Mouse (Mus musculus) midbrain, embryonic 12.5 days (tissue): ENCODE measurements around the gene Klhl21. TPM values are rescaled to one million over a fixed set of nuclear protein-coding genes. Genes with fewer than 3 reads are reported as not detected.
A peak's percentile ranks its signal among the peaks of the same experiment; 100 is the strongest.

Source experiments
- ATAC-seq: fragments of 200-750 bp; cut with Nextera tagmentation; 2 replicates; pipeline ENCODE4 v1.8.0; 2017; ENCODE audit warnings: low read depth, moderate TSS enrichment, moderate library complexity; ENCODE audit not compliant: low FRiP score
- H3K27ac ChIP-seq: fragments of 300-500 bp; sonication (generic); replicated peaks from 2 replicates; pipeline ENCODE4 v1.5.1; 2016; ENCODE audit warnings: mild to moderate bottlenecking
- H3K27me3 ChIP-seq: fragments of 300-500 bp; sonication (generic); 2 replicates; pipeline ENCODE4 v1.6.1; 2016; ENCODE audit warnings: mild to moderate bottlenecking
- H3K36me3 ChIP-seq: fragments of 300-500 bp; sonication (generic); 2 replicates; pipeline ENCODE4 v1.6.1; 2016
- H3K4me1 ChIP-seq: fragments of 300-500 bp; sonication (generic); 2 replicates; pipeline ENCODE4 v1.6.1; 2016
- H3K4me2 ChIP-seq: fragments of 300-500 bp; sonication (generic); replicated peaks from 2 replicates; pipeline ENCODE4 v1.6.1; 2016; ENCODE audit warnings: mild to moderate bottlenecking, moderate library complexity
- H3K4me3 ChIP-seq: fragments of 300-500 bp; sonication (generic); 2 replicates; pipeline ENCODE4 v1.5.1; 2016; ENCODE audit warnings: mild to moderate bottlenecking
- H3K9ac ChIP-seq: fragments of 300-500 bp; sonication (generic); replicated peaks from 2 replicates; pipeline ENCODE4 v1.6.1; 2016; ENCODE audit warnings: mild to moderate bottlenecking, moderate library complexity
- H3K9me3 ChIP-seq: fragments of 300-500 bp; sonication (generic); 2 replicates; pipeline ENCODE4 v1.6.1; 2016; ENCODE audit warnings: mild to moderate bottlenecking
- WGBS: fragments of 180-500 bp; shearing (Covaris S2); methylation state at CpG from one replicate; pipeline ENCODE4 v1.1.7; 2016; 5-methylcytosine and 5-hydroxymethylcytosine counted together
- polyA plus RNA-seq: library from polyadenylated mRNA; unstranded; fragments of >200 nt; fragmentation: Nextera tagmentation; extraction: Ambion mirVana; gene quantifications from 2 replicates; pipeline ENCODE4 v1.2.1, GENCODE M21; 2016

Gene Klhl21
- polyA plus RNA-seq, 1 experiment from 2014 or later, result 5.4 TPM

- H3K4me1 ChIP-seq, result peaks cover 20% of the 10 kb centered on the region
- H3K4me2 ChIP-seq, result peak overlapping the region; percentile 87
- 7% methylated on average over 13 of the region's 13 CpGs for WGBS
- H3K36me3 ChIP-seq, result peaks cover 8% of the 10 kb centered on the region
- H3K4me3 ChIP-seq, result peak overlapping the region; percentile 100
- peak overlapping the region; percentile 68 for H3K9ac ChIP-seq
- ATAC-seq, result no peak
- H3K27me3 ChIP-seq, result peaks cover 8% of the 10 kb centered on the region; the same call in 1 of the 2 replicates
- H3K27ac ChIP-seq, result peak overlapping the region; percentile 75
- H3K9me3 ChIP-seq, result no peaks in the 10 kb centered on the region
Measured at GRCm38 (mm10) chr4:151996951-151997222, 11.7 kb upstream of the Klhl21 start.

- WGBS, result 73% methylated on average over 3 of the region's 3 CpGs
- peak overlapping the region; percentile 100; the same call in 1 of the 2 replicates for H3K4me3 ChIP-seq
- H3K9me3 ChIP-seq, result no peaks in the 10 kb centered on the region
- H3K27me3 ChIP-seq, result peaks cover 8% of the 10 kb centered on the region; the same call in 1 of the 2 replicates
- no peaks in the 10 kb centered on the region for H3K36me3 ChIP-seq
- ATAC-seq, result no peak
- H3K27ac ChIP-seq, result no peak overlapping the region
- peak overlapping the region; percentile 87; the same call in 1 of the 2 replicates for H3K4me2 ChIP-seq
- H3K4me1 ChIP-seq, result peaks cover 20% of the 10 kb centered on the region
- no peak overlapping the region for H3K9ac ChIP-seq
Measured at GRCm38 (mm10) chr4:151997701-151998100, 10.9 kb upstream of the Klhl21 start.

GRCm38 (mm10) chr4:151999481-151999880 lies 9.1 kb upstream of the Klhl21 start:
- no peak overlapping the region for H3K4me2 ChIP-seq
- H3K36me3 ChIP-seq, result no peaks in the 10 kb centered on the region
- H3K9ac ChIP-seq, result no peak overlapping the region
- no peak overlapping the region for H3K4me3 ChIP-seq
- no peaks in the 10 kb centered on the region for H3K9me3 ChIP-seq
- H3K27ac ChIP-seq, result no peak overlapping the region
- no peak for ATAC-seq
- 71% methylated on average over 3 of the region's 3 CpGs for WGBS
- H3K4me1 ChIP-seq, result peaks cover 6% of the 10 kb centered on the region; the same call in 1 of the 2 replicates
- peaks cover 8% of the 10 kb centered on the region; the same call in 1 of the 2 replicates for H3K27me3 ChIP-seq

- peaks cover 6% of the 10 kb centered on the region; the same call in 1 of the 2 replicates for H3K4me1 ChIP-seq
- H3K9ac ChIP-seq, result no peak overlapping the region
- no peak overlapping the region for H3K27ac ChIP-seq
- peaks cover 8% of the 10 kb centered on the region; the same call in 1 of the 2 replicates for H3K27me3 ChIP-seq
- H3K9me3 ChIP-seq, result no peaks in the 10 kb centered on the region
- WGBS, result 65% methylated on average over 4 of the region's 4 CpGs
- H3K4me3 ChIP-seq, result no peak overlapping the region
- H3K36me3 ChIP-seq, result no peaks in the 10 kb centered on the region
- ATAC-seq, result no peak
- no peak overlapping the region for H3K4me2 ChIP-seq
Measured at GRCm38 (mm10) chr4:152000906-152001305, 7.7 kb upstream of the Klhl21 start.

GRCm38 (mm10) chr4:152001335-152001734 lies 7.3 kb upstream of the Klhl21 start:
- peaks cover 10% of the 10 kb centered on the region for H3K27me3 ChIP-seq
- no peaks in the 10 kb centered on the region for H3K36me3 ChIP-seq
- peaks cover 6% of the 10 kb centered on the region; the same call in 1 of the 2 replicates for H3K4me1 ChIP-seq
- no peak overlapping the region for H3K9ac ChIP-seq
- no peak overlapping the region for H3K4me3 ChIP-seq
- no peak for ATAC-seq
- no peak overlapping the region for H3K4me2 ChIP-seq
- no peaks in the 10 kb centered on the region for H3K9me3 ChIP-seq
- H3K27ac ChIP-seq, result no peak overlapping the region
- WGBS, result 64% methylated on average over 4 of the region's 4 CpGs

- Histone ChIP-seq H3K27ac (no peak overlapping the region), H3K27me3 (peaks cover 17% of the 10 kb centered on the region), H3K9me3 (no peaks in the 10 kb centered on the region), H3K9ac (no peak overlapping the region), H3K4me3 (no peak overlapping the region), H3K4me2 (no peak overlapping the region), H3K4me1 (peaks cover 4% of the 10 kb centered on the region; the same call in 1 of the 2 replicates), H3K36me3 (no peaks in the 10 kb centered on the region)
- 93% methylated on average over 3 of the region's 3 CpGs for WGBS
- no peak for ATAC-seq
Measured at GRCm38 (mm10) chr4:152002063-152002462, 6.5 kb upstream of the Klhl21 start.

DNA sequence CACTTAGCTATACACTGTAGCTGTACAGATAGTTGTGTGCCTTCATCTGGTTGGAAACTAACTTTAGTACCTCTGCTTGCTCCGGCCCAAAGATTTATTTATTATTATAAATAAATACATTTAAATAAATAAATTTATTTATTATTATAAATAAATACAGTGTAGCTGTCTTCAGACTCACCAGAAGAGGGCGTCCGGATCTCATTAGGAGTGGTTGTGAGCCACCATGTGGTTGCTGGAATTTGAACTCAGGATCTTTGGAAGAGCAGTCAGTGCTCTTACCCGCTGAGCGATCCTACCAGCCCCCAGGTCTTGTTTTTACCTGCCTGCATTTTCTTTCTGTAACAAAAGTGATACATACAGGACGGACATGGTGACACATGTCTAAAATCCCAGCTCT lies 2.5 kb upstream of the Klhl21 start:
- H3K27me3 ChIP-seq, result peaks cover 48% of the 10 kb centered on the region
- no peak for ATAC-seq
- no peak overlapping the region for H3K4me3 ChIP-seq
- no peak overlapping the region for H3K4me2 ChIP-seq
- WGBS, result 74% methylated on average over 6 of the region's 6 CpGs
- no peaks in the 10 kb centered on the region for H3K36me3 ChIP-seq
- no peak overlapping the region for H3K27ac ChIP-seq
- no peak overlapping the region for H3K9ac ChIP-seq
- H3K4me1 ChIP-seq, result peaks cover 33% of the 10 kb centered on the region
- no peaks in the 10 kb centered on the region for H3K9me3 ChIP-seq

DNA sequence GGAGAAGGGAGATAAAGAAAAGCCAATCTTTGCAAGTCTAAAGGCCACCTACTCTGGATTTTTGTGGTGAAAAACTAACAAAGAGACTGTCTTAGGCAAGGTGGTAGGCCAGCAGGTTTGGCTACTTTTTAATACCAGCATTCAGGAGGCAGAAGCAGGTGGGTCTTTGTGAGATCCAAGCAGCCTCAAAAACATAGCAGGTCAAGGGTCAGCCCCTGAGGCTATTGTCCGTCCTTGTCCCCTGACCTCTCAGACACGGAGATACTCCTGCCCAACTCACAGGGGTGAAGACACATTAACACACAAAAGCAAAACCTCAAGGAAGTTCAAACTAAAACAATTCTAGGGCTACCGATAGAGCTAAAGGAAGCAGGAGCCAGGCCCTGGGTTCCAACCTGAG lies 1.8 kb upstream of the Klhl21 start:
- WGBS, result 18% methylated on average over 3 of the region's 3 CpGs

GRCm38 (mm10) chr4:152007481-152008147 lies 989 bp upstream of the Klhl21 start:
- no peak for ATAC-seq
- H3K4me1 ChIP-seq, result peaks cover 33% of the 10 kb centered on the region
- no peak overlapping the region for H3K27ac ChIP-seq
- peak overlapping the region; percentile 100 for H3K4me2 ChIP-seq
- 7% methylated on average over 8 of the region's 8 CpGs for WGBS
- peak overlapping the region; percentile 21; the same call in 1 of the 2 replicates for H3K9ac ChIP-seq
- no peaks in the 10 kb centered on the region for H3K36me3 ChIP-seq
- peaks cover 52% of the 10 kb centered on the region for H3K27me3 ChIP-seq
- no peaks in the 10 kb centered on the region for H3K9me3 ChIP-seq
- peak overlapping the region; percentile 69 for H3K4me3 ChIP-seq

More for the DNA sequence above, 1.8 kb upstream of the Klhl21 start:
- ATAC-seq, result no peak
- Histone ChIP-seq H3K9ac (no peak overlapping the region), H3K36me3 (no peaks in the 10 kb centered on the region), H3K4me3 (no peak overlapping the region), H3K27ac (no peak overlapping the region), H3K4me1 (peaks cover 33% of the 10 kb centered on the region), H3K9me3 (no peaks in the 10 kb centered on the region), H3K4me2 (no peak overlapping the region), H3K27me3 (peaks cover 52% of the 10 kb centered on the region)

DNA sequence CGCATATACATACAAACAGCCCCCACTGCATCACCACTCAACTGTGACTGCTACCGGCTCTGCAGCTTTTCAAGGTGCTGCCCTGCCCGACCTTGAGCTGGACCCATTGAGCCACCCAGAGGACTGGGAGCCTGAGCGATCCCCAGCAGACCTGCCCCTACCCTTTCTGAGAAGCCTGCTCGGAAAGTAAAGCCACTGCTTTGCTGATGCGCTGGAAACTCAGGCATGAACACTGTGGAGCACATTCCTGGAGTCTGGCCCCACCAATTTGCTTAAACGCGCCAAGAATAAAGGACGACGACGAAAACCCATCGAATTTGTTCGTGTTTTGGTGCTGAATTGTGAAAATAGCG lies 479 bp upstream of the Klhl21 start:
- Histone ChIP-seq H3K9me3 (no peaks in the 10 kb centered on the region), H3K9ac (peak overlapping the region; percentile 21), H3K27me3 (peaks cover 52% of the 10 kb centered on the region), H3K4me1 (peaks cover 33% of the 10 kb centered on the region), H3K4me3 (peak overlapping the region; percentile 69), H3K27ac (no peak overlapping the region), H3K4me2 (peak overlapping the region; percentile 100), H3K36me3 (no peaks in the 10 kb centered on the region)
- ATAC-seq, result 0 out of 2 replicates have a peak, but pooled peaks have one; percentile 16
- WGBS, result 1% methylated on average over 14 of the region's 14 CpGs

- ATAC-seq, result peak; percentile 32
- Histone ChIP-seq H3K9me3 (no peaks in the 10 kb centered on the region), H3K36me3 (no peaks in the 10 kb centered on the region), H3K27me3 (peaks cover 52% of the 10 kb centered on the region), H3K9ac (peak overlapping the region; percentile 61), H3K4me3 (peak overlapping the region; percentile 69), H3K27ac (peak overlapping the region; percentile 56), H3K4me2 (peak overlapping the region; percentile 100), H3K4me1 (peaks cover 33% of the 10 kb centered on the region)
- under 1% methylated on average over 106 of the region's 115 CpGs for WGBS
Measured at GRCm38 (mm10) chr4:152009076-152010051, 761 bp downstream of the Klhl21 start.
